Mouse (Mus musculus): ENCODE data around the gene Pax6.

- TF ChIP-seq CTCF (IDR thresholded peaks at IDR 0.05; ENCODE audit: low read depth): no peak
- TF ChIP-seq EP300 (IDR thresholded peaks at IDR 0.05; ENCODE audit: low read depth): no peak
Observed at GRCm38 (mm10) chr2:105671116-105671797, 2.6 kb downstream of the Pax6 start.

Data from liver, embryonic 14.5 days (tissue).